Mouse (Mus musculus) forelimb bud, embryonic 11.5 days (tissue): ENCODE data around the gene Lrp8.
A peak's percentile ranks its signal among the peaks of the same experiment; 100 is the strongest.

Source experiments
- DNase-seq: peaks from one replicate; pipeline ENCODE4 v3.0.0-alpha.2; 2012; ENCODE audit warnings: low read depth, low spot score

Gene Lrp8

GRCm38 (mm10) chr4:107921152-107921695 lies 119.2 kb downstream of the Lrp8 start:
- DNase-seq, result no peak

- DNase-seq, result no peak
Measured at GRCm38 (mm10) chr4:107921952-107922351, 119.9 kb downstream of the Lrp8 start.

- peak; percentile 94 for DNase-seq
Measured at GRCm38 (mm10) chr4:107923145-107923802, 121.2 kb downstream of the Lrp8 start, which contains the start of gene Cpt2. Gene Cpt2, minus strand, starts transcription at chr4:107923610.

DNA sequence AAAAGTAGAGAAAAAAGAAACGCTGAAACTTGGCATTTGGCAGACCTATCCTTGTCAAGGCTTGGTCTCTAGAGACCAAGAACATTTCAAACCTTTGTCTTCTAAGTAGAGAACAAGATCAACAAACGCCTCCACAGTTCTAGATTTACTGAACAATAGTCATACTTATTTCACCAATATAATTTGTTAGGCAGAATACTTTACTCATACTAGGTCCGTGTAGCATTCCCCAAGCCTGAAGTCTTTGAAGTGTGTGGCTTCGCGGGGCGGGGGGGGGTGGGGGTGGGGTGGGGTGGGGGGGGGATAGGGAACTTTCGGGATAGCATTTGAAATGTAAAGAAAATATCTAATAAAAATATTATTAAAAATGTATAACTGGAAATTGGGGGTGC lies 121.7 kb downstream of the Lrp8 start:
- DNase-seq, result no peak
